In genomic region chr4:154638320-154638886, GRCm38 (mm10) we compare ENCODE assay signal across 9 mouse cellular contexts. TPM values are rescaled to one million over a fixed set of nuclear protein-coding genes. Genes with fewer than 3 reads are reported as not detected.
DNase-seq lines count a peak whose midpoint lies in the region; ATAC-seq and TF ChIP-seq lines count a peak whose summit lies in the region.
"Had no signal": no experiment of that assay in that cellular context is flagged by ENCODE, and none has a peak within 500 bp of the region (broad histone marks: within the 10 kb centered on the region; RNA-seq: fewer than 3 reads in every experiment).

No protein-coding gene starts in this region.

- no peaks in the 10 kb centered on the region for H3K36me3 ChIP-seq in hindbrain, embryonic 10.5 days
- H3K36me3 ChIP-seq in liver, embryonic 15.5 days (replicated peaks), result no peaks in the 10 kb centered on the region

- no peak overlapping the region for H3K9ac ChIP-seq in liver, embryonic 15.5 days

- TF ChIP-seq CTCF in cortical plate, adult 2 months (IDR thresholded peaks at IDR 0.05; ENCODE audit: extremely low read depth, insufficient read depth, low read length), result no peak

- peak; percentile 55 for DNase-seq in ZHBTc4 (ENCODE audit: low read depth, low spot score)
- DNase-seq in hindbrain, embryonic 10.5 days (ENCODE audit: low spot score), result peak; percentile 41
- no peak for DNase-seq in cerebellum, adult 8-10 months
- DNase-seq in layer of hippocampus, postnatal 14 days (ENCODE audit: low spot score in 2 of 2), result no peak
- DNase-seq in layer of hippocampus, adult 18-20 months (ENCODE audit: low spot score in 2 of 2), result no peak

- H3K4me1 ChIP-seq in cortical plate, adult 2 months (ENCODE audit: control insufficient read depth, insufficient read depth, low read length), result no peaks in the 10 kb centered on the region
- peaks cover 94% of the 10 kb centered on the region for H3K4me1 ChIP-seq in hindbrain, embryonic 10.5 days (replicated peaks)
- H3K4me1 ChIP-seq in liver, embryonic 15.5 days (replicated peaks), result peaks cover 15% of the 10 kb centered on the region; the same call in 1 of the 2 replicates

- H3K27me3 ChIP-seq in hindbrain, embryonic 10.5 days (ENCODE audit: insufficient read depth, poor library complexity, severe bottlenecking), result peaks cover 99% of the 10 kb centered on the region
- peaks cover 100% of the 10 kb centered on the region for H3K27me3 ChIP-seq in liver, embryonic 15.5 days

- WGBS in hindbrain, embryonic 10.5 days, result 2% methylated on average over 15 of the region's 15 CpGs
- WGBS in liver, embryonic 15.5 days (ENCODE audit: insufficient replicate concordance), result 8% methylated on average over 15 of the region's 15 CpGs

- peak overlapping the region; percentile 31 for H3K4me3 ChIP-seq in cortical plate, adult 2 months (ENCODE audit: insufficient read depth, low read length)
- H3K4me3 ChIP-seq in hindbrain, embryonic 10.5 days, result peak overlapping the region; percentile 75
- H3K4me3 ChIP-seq in liver, embryonic 15.5 days (replicated peaks), result no peak overlapping the region
- H3K4me3 ChIP-seq: megakaryocyte, embryonic 14.5 days had no signal

- no peak for TF ChIP-seq POLR2A in cortical plate, adult 2 months (IDR thresholded peaks at IDR 0.05; ENCODE audit: extremely low read depth, insufficient read depth, low read length)

- peak overlapping the region; percentile 68; the same call in 1 of the 2 replicates for H3K4me2 ChIP-seq in liver, embryonic 15.5 days

- peak overlapping the region; percentile 66 for H3K27ac ChIP-seq in cortical plate, adult 2 months (ENCODE audit: insufficient read depth, low read length)
- H3K27ac ChIP-seq in hindbrain, embryonic 10.5 days, result peak overlapping the region; percentile 94
- no peak overlapping the region for H3K27ac ChIP-seq in liver, embryonic 15.5 days (replicated peaks)

- H3K9me3 ChIP-seq in hindbrain, embryonic 10.5 days, result no peaks in the 10 kb centered on the region
- no peaks in the 10 kb centered on the region for H3K9me3 ChIP-seq in liver, embryonic 15.5 days (replicated peaks)
- H3K9me3 ChIP-seq: megakaryocyte, embryonic 14.5 days had no signal

- ATAC-seq in liver, embryonic 15.5 days (ENCODE audit: insufficient read depth), result no peak

RNA-seq across cellular contexts. Expression of gene Prdm16, which starts 1.7 kb away (rescaled TPM):
- 5.4 and 5.8 TPM in 2 replicates for polyA plus RNA-seq in cortical plate, adult 2 months (2012; rRNA removed)
- 15.3 and 23.5 TPM in 2 replicates for polyA plus RNA-seq in hindbrain, embryonic 10.5 days (2016; fragmentation: Nextera tagmentation; extraction: Ambion mirVana)
- 1.5 and 2.0 TPM in 2 replicates for polyA plus RNA-seq in liver, embryonic 15.5 days (2015; fragmentation: Nextera tagmentation; extraction: Ambion mirVana)
- 10 to 100 TPM; 12.0 to 15.3 TPM for total RNA-seq in layer of hippocampus, postnatal 14 days (2021)
- 10 to 100 TPM in 1 of 2 experiments, 1 to 10 TPM in 1; 9.7 to 12.2 TPM for total RNA-seq in layer of hippocampus, adult 18-20 months (2021)

RNA-seq across cellular contexts. Expression of gene Actrt2, which starts 29.3 kb away (rescaled TPM):
- polyA plus RNA-seq in cortical plate, adult 2 months (2012; rRNA removed), result not detected in 2 replicates
- not detected in 2 replicates for polyA plus RNA-seq in hindbrain, embryonic 10.5 days (2016; fragmentation: Nextera tagmentation; extraction: Ambion mirVana)
- polyA plus RNA-seq in liver, embryonic 15.5 days (2015; fragmentation: Nextera tagmentation; extraction: Ambion mirVana), result not detected in 2 replicates
- not detected for total RNA-seq in layer of hippocampus, postnatal 14 days (2021)
- total RNA-seq in layer of hippocampus, adult 18-20 months (2021), result not detected
- total RNA-seq: gastrocnemius, adult 8-10 months had no signal

Comparison
In these comparisons a context has a peak if more than half of its experiments do, and no peak if none do; other contexts are left out.
1. DNase-seq: peak in ZHBTc4 (single experiment) and hindbrain, embryonic 10.5 days (single experiment); none in cerebellum, adult 8-10 months (single experiment), layer of hippocampus, postnatal 14 days (0 of 2) and layer of hippocampus, adult 18-20 months (0 of 2).